Mouse (Mus musculus): ENCODE measurements around the gene Umps. TPM values are rescaled to one million over a fixed set of nuclear protein-coding genes. Genes with fewer than 3 reads are reported as not detected.
A peak's percentile ranks its signal among the peaks of the same experiment; 100 is the strongest.

Gene Umps
- polyA plus RNA-seq, 2 experiments: 31.7 to 50.6 TPM

DNA sequence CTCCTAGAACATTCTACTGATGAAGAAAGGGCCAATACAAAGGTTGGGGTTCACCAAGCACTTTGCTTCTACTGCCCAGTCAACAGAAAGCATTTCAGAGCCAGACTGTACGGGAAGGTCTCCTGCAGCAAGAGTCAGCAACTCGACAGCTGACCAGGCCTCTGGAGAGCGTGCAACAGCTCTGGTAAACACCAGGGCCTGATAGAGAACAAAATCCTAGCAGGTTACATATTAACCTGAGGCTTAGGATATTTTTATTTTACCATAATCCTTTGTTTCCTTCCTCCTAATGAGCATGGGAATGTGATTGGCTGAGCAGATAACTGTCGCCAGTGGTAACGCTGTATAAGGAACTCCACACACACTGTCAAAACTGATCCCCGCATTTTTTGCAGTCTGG, 3.3 kb downstream of the Umps start:
- H3K9ac ChIP-seq (ENCODE audit: low read depth, low read length, severe bottlenecking): no peak overlapping the region
- H3K27ac ChIP-seq (replicated peaks; ENCODE audit: low read depth, low read length): no peak overlapping the region
- peaks cover 49% of the 10 kb centered on the region for H3K36me3 ChIP-seq (ENCODE audit: control insufficient read depth, insufficient read depth, low read length)
- H3K27me3 ChIP-seq (ENCODE audit: control insufficient read depth, insufficient read depth, low read length): no peaks in the 10 kb centered on the region
- no peak overlapping the region for H3K4me2 ChIP-seq (replicated peaks; ENCODE audit: low read depth, low read length, severe bottlenecking)
- H3K9me3 ChIP-seq (ENCODE audit: control insufficient read depth, low read length): no peaks in the 10 kb centered on the region
- no peak overlapping the region for H3K4me3 ChIP-seq (replicated peaks; ENCODE audit: low read length)
- ATAC-seq (ENCODE audit: low FRiP score, low read depth) (no peak), DNase-seq (ENCODE audit: low spot score) (no peak)
- H3K4me1 ChIP-seq (ENCODE audit: control insufficient read depth, insufficient read depth, low read length): peaks cover 11% of the 10 kb centered on the region
- TF ChIP-seq POLR2A (IDR thresholded peaks at IDR 0.05; ENCODE audit: borderline replicate concordance, extremely low read depth, insufficient read depth, insufficient read length): no peak
- WGBS: 88% methylated on average over 6 of the region's 6 CpGs

DNA sequence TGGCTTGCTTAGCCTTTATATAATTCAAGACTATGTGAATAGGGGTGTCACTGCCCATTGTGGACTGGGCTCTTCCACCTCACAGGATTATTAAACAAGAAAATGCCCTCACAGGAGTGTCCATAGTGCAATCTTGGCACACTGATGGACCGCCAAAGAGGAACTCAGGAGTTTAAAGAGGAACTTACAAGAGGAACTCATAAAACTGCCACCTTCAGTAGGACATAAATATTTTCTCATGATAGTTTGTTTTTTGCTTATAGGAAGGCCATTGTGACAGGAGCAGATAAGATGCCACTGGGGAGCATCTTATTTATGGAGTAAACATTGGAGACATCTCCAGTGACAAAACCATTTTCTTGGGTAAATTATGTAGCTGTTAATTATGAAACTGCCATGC, 12.0 kb downstream of the Umps start:
- Histone ChIP-seq H3K9me3 (ENCODE audit: control insufficient read depth, low read length) (no peaks in the 10 kb centered on the region), H3K36me3 (ENCODE audit: control insufficient read depth, insufficient read depth, low read length) (peaks cover 69% of the 10 kb centered on the region), H3K4me1 (ENCODE audit: control insufficient read depth, insufficient read depth, low read length) (no peaks in the 10 kb centered on the region), H3K9ac (ENCODE audit: low read depth, low read length, severe bottlenecking) (no peak overlapping the region), H3K27ac (replicated peaks; ENCODE audit: low read depth, low read length) (no peak overlapping the region), H3K4me3 (replicated peaks; ENCODE audit: low read length) (no peak overlapping the region), H3K27me3 (ENCODE audit: control insufficient read depth, insufficient read depth, low read length) (no peaks in the 10 kb centered on the region), H3K4me2 (replicated peaks; ENCODE audit: low read depth, low read length, severe bottlenecking) (no peak overlapping the region)
- 85% methylated on average over 1 of the region's 1 CpGs for WGBS
- no peak for ATAC-seq (ENCODE audit: low FRiP score, low read depth)
- no peak for TF ChIP-seq POLR2A (IDR thresholded peaks at IDR 0.05; ENCODE audit: borderline replicate concordance, extremely low read depth, insufficient read depth, insufficient read length)
- no peak for DNase-seq (ENCODE audit: low spot score)

DNA sequence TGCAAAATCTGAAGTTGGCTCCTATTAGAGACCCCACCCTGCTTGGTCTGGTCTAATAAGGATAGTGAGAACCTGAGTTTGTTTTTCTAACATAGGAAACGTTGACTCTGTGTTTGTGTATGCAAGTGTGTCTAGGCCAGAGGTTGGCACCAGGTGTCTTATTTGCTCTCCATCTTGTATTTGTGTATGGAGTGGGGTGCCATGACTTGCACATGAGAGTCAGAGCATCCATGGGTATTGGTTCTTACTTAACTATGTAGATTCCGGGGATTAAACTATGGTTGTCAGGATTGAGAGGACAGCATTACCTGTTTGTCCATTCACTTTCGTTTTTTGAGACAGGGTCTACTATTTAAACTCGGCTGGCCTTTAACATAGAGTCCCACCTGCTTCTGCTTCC, 13.8 kb downstream of the Umps start:
- no peak overlapping the region for H3K27ac ChIP-seq (replicated peaks; ENCODE audit: low read depth, low read length)
- no peaks in the 10 kb centered on the region for H3K9me3 ChIP-seq (ENCODE audit: control insufficient read depth, low read length)
- H3K4me1 ChIP-seq (ENCODE audit: control insufficient read depth, insufficient read depth, low read length): no peaks in the 10 kb centered on the region
- ATAC-seq (ENCODE audit: low FRiP score, low read depth) (no peak), DNase-seq (ENCODE audit: low spot score) (no peak)
- no peak overlapping the region for H3K4me2 ChIP-seq (replicated peaks; ENCODE audit: low read depth, low read length, severe bottlenecking)
- H3K27me3 ChIP-seq (ENCODE audit: control insufficient read depth, insufficient read depth, low read length): no peaks in the 10 kb centered on the region
- H3K36me3 ChIP-seq (ENCODE audit: control insufficient read depth, insufficient read depth, low read length): peaks cover 68% of the 10 kb centered on the region
- 85% methylated on average over 4 of the region's 4 CpGs for WGBS
- H3K9ac ChIP-seq (ENCODE audit: low read depth, low read length, severe bottlenecking): no peak overlapping the region
- no peak for TF ChIP-seq POLR2A (IDR thresholded peaks at IDR 0.05; ENCODE audit: borderline replicate concordance, extremely low read depth, insufficient read depth, insufficient read length)
- H3K4me3 ChIP-seq (replicated peaks; ENCODE audit: low read length): no peak overlapping the region

DNA sequence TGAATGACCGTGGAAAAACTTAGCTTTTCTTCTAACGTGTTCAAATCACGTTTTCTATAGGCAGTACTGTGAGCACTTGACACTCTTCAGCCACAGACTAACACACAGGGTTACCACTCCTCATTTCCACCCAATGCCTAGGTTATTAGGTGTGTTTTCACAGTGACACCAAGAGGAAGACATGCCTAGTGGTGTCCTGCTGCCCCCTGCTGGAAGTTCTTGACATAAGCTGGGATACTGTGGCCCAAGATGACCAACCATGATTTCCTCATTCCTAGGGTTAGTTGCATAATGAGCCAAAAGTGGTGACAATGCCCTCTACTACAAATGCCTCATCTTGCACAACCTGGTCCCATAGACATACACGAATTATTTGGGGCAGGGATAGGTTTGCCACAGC, 16.0 kb downstream of the Umps start:
- WGBS: 26% methylated on average over 4 of the region's 4 CpGs
- ATAC-seq (ENCODE audit: low FRiP score, low read depth) (peak; percentile 59; the same call in 1 of the 2 replicates), DNase-seq (ENCODE audit: low spot score) (peak; percentile 84)
- no peak for TF ChIP-seq POLR2A (IDR thresholded peaks at IDR 0.05; ENCODE audit: borderline replicate concordance, extremely low read depth, insufficient read depth, insufficient read length)
- H3K4me1 ChIP-seq (ENCODE audit: control insufficient read depth, insufficient read depth, low read length): no peaks in the 10 kb centered on the region
- no peaks in the 10 kb centered on the region for H3K9me3 ChIP-seq (ENCODE audit: control insufficient read depth, low read length)
- H3K9ac ChIP-seq (ENCODE audit: low read depth, low read length, severe bottlenecking): no peak overlapping the region
- H3K27ac ChIP-seq (replicated peaks; ENCODE audit: low read depth, low read length): no peak overlapping the region
- no peak overlapping the region for H3K4me3 ChIP-seq (replicated peaks; ENCODE audit: low read length)
- no peaks in the 10 kb centered on the region for H3K27me3 ChIP-seq (ENCODE audit: control insufficient read depth, insufficient read depth, low read length)
- peaks cover 61% of the 10 kb centered on the region for H3K36me3 ChIP-seq (ENCODE audit: control insufficient read depth, insufficient read depth, low read length)
- H3K4me2 ChIP-seq (replicated peaks; ENCODE audit: low read depth, low read length, severe bottlenecking): no peak overlapping the region

DNA sequence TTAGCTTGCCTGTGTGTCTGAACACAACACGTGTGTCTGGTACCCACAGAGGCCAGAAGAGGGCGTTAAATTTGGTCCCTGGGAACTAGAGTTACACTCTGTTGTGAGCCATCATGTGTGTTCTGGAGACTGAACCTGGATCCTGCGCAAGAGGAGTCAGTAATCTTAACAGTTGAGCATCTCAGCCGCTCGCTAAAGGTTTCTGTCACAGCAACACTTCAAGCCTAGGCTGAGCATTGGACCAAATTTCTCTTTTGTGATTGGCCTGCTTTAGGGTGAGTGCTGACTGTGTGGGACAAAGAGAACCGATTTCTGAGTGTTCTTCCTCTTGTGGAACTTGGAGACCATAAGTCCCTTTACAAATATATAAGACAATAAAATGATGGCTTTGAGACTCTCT, 16.5 kb downstream of the Umps start:
- H3K27me3 ChIP-seq (ENCODE audit: control insufficient read depth, insufficient read depth, low read length): no peaks in the 10 kb centered on the region
- H3K27ac ChIP-seq (replicated peaks; ENCODE audit: low read depth, low read length): no peak overlapping the region
- H3K9ac ChIP-seq (ENCODE audit: low read depth, low read length, severe bottlenecking): no peak overlapping the region
- no peak for TF ChIP-seq POLR2A (IDR thresholded peaks at IDR 0.05; ENCODE audit: borderline replicate concordance, extremely low read depth, insufficient read depth, insufficient read length)
- H3K36me3 ChIP-seq (ENCODE audit: control insufficient read depth, insufficient read depth, low read length): peaks cover 57% of the 10 kb centered on the region
- no peak for DNase-seq (ENCODE audit: low spot score)
- H3K4me3 ChIP-seq (replicated peaks; ENCODE audit: low read length): no peak overlapping the region
- 0 out of 2 replicates have a peak, but pooled peaks have one; percentile 16 for ATAC-seq (ENCODE audit: low FRiP score, low read depth)
- 82% methylated on average over 6 of the region's 6 CpGs for whole genome bisulfite sequencing
- no peaks in the 10 kb centered on the region for H3K9me3 ChIP-seq (ENCODE audit: control insufficient read depth, low read length)
- no peaks in the 10 kb centered on the region for H3K4me1 ChIP-seq (ENCODE audit: control insufficient read depth, insufficient read depth, low read length)
- no peak overlapping the region for H3K4me2 ChIP-seq (replicated peaks; ENCODE audit: low read depth, low read length, severe bottlenecking)

Data from limb, embryonic 14.5 days (tissue).